Mouse (Mus musculus) liver, postnatal 0 days (tissue): ENCODE measurements around the gene Nubp1.

Experiments used
- CTCF ChIP-seq: sonication (generic); IDR thresholded peaks from 2 replicates; pipeline ENCODE4 v1.5.1; 2016; ENCODE audit warnings: antibody characterized with exemption, low read depth
- EP300 ChIP-seq: IDR thresholded peaks from 2 replicates; pipeline ENCODE4 v1.6.1; 2016; ENCODE audit warnings: antibody characterized with exemption, low read depth, mild to moderate bottlenecking

- TF ChIP-seq CTCF (no peak), EP300 (no peak)
Observed at GRCm38 (mm10) chr16:10447264-10447594, 35.5 kb downstream of the Nubp1 start, which contains the start of gene Tvp23a.
